Mouse (Mus musculus): ENCODE data around the gene Mcee.
A peak's percentile ranks its signal among the peaks of the same experiment; 100 is the strongest.

Gene Mcee

GRCm38 (mm10) chr7:64392122-64392818 is at the start of gene Mcee, which contains the start of gene Mphosph10:
Mcee (plus strand) TSS chr7:64392607.
Mphosph10 (minus strand) TSS chr7:64392268.
- Histone ChIP-seq H3K36me3 (ENCODE audit: insufficient read depth, low read length) (peaks cover 26% of the 10 kb centered on the region), H3K4me3 (replicated peaks; ENCODE audit: low read length) (peak within 1 kb of the TSS; percentile 95), H3K4me1 (replicated peaks; ENCODE audit: low read depth, low read length) (peaks cover 13% of the 10 kb centered on the region), H3K9me3 (ENCODE audit: low read length) (no peaks in the 10 kb centered on the region), H3K27me3 (ENCODE audit: insufficient read depth, low read length) (no peaks in the 10 kb centered on the region)
- no peak for TF ChIP-seq POU5F1 (IDR thresholded peaks at IDR 0.05; ENCODE audit: borderline replicate concordance, low read length)

GRCm38 (mm10) chr7:64347813-64348212 is 44.6 kb upstream of the Mcee start:
- Histone ChIP-seq H3K27me3 (ENCODE audit: insufficient read depth, low read length) (no peaks in the 10 kb centered on the region), H3K4me1 (replicated peaks; ENCODE audit: low read depth, low read length) (no peaks in the 10 kb centered on the region), H3K9me3 (ENCODE audit: low read length) (no peaks in the 10 kb centered on the region), H3K4me3 (replicated peaks; ENCODE audit: low read length) (no peak overlapping the region), H3K36me3 (ENCODE audit: insufficient read depth, low read length) (peaks cover 44% of the 10 kb centered on the region)
- no peak for TF ChIP-seq CTCF (conservative IDR thresholded peaks at IDR 0.05; ENCODE audit: low read length)
- TF ChIP-seq NANOG (IDR thresholded peaks at IDR 0.05; ENCODE audit: borderline replicate concordance, low read length): no peak
- no peak for TF ChIP-seq POU5F1 (IDR thresholded peaks at IDR 0.05; ENCODE audit: borderline replicate concordance, low read length)

GRCm38 (mm10) chr7:64349147-64349861 is 43.1 kb upstream of the Mcee start:
- no peak for TF ChIP-seq POU5F1 (IDR thresholded peaks at IDR 0.05; ENCODE audit: borderline replicate concordance, low read length)
- TF ChIP-seq NANOG (IDR thresholded peaks at IDR 0.05; ENCODE audit: borderline replicate concordance, low read length): no peak
- no peak for TF ChIP-seq CTCF (conservative IDR thresholded peaks at IDR 0.05; ENCODE audit: low read length)
- H3K36me3 ChIP-seq (ENCODE audit: insufficient read depth, low read length): peaks cover 57% of the 10 kb centered on the region
- H3K4me1 ChIP-seq (replicated peaks; ENCODE audit: low read depth, low read length): no peaks in the 10 kb centered on the region
- H3K9me3 ChIP-seq (ENCODE audit: low read length): no peaks in the 10 kb centered on the region
- H3K4me3 ChIP-seq (replicated peaks; ENCODE audit: low read length): no peak overlapping the region
- H3K27me3 ChIP-seq (ENCODE audit: insufficient read depth, low read length): no peaks in the 10 kb centered on the region

GRCm38 (mm10) chr7:64351087-64351486 is 41.3 kb upstream of the Mcee start:
- no peaks in the 10 kb centered on the region for H3K27me3 ChIP-seq (ENCODE audit: insufficient read depth, low read length)
- TF ChIP-seq POU5F1 (IDR thresholded peaks at IDR 0.05; ENCODE audit: borderline replicate concordance, low read length) (no peak), NANOG (IDR thresholded peaks at IDR 0.05; ENCODE audit: borderline replicate concordance, low read length) (no peak), CTCF (conservative IDR thresholded peaks at IDR 0.05; ENCODE audit: low read length) (no peak)
- H3K9me3 ChIP-seq (ENCODE audit: low read length): no peaks in the 10 kb centered on the region
- H3K4me3 ChIP-seq (replicated peaks; ENCODE audit: low read length): no peak overlapping the region
- H3K4me1 ChIP-seq (replicated peaks; ENCODE audit: low read depth, low read length): no peaks in the 10 kb centered on the region
- peaks cover 51% of the 10 kb centered on the region for H3K36me3 ChIP-seq (ENCODE audit: insufficient read depth, low read length)

- TF ChIP-seq NANOG (IDR thresholded peaks at IDR 0.05; ENCODE audit: borderline replicate concordance, low read length): no peak
- Histone ChIP-seq H3K4me3 (replicated peaks; ENCODE audit: low read length) (no peak overlapping the region), H3K4me1 (replicated peaks; ENCODE audit: low read depth, low read length) (peaks cover 7% of the 10 kb centered on the region; the same call in 1 of the 2 replicates)
Measured at GRCm38 (mm10) chr7:64354206-64354605, 38.2 kb upstream of the Mcee start.

GRCm38 (mm10) chr7:64356661-64357060 is 35.7 kb upstream of the Mcee start:
- Histone ChIP-seq H3K9me3 (ENCODE audit: low read length) (no peaks in the 10 kb centered on the region), H3K36me3 (ENCODE audit: insufficient read depth, low read length) (peaks cover 53% of the 10 kb centered on the region), H3K4me1 (replicated peaks; ENCODE audit: low read depth, low read length) (peaks cover 18% of the 10 kb centered on the region), H3K4me3 (replicated peaks; ENCODE audit: low read length) (no peak overlapping the region), H3K27me3 (ENCODE audit: insufficient read depth, low read length) (no peaks in the 10 kb centered on the region)
- TF ChIP-seq POU5F1 (IDR thresholded peaks at IDR 0.05; ENCODE audit: borderline replicate concordance, low read length) (no peak), NANOG (IDR thresholded peaks at IDR 0.05; ENCODE audit: borderline replicate concordance, low read length) (no peak)

More at GRCm38 (mm10) chr7:64354206-64354605, 38.2 kb upstream of the Mcee start:
- no peaks in the 10 kb centered on the region for H3K27me3 ChIP-seq (ENCODE audit: insufficient read depth, low read length)
- H3K36me3 ChIP-seq (ENCODE audit: insufficient read depth, low read length): peaks cover 54% of the 10 kb centered on the region
- H3K9me3 ChIP-seq (ENCODE audit: low read length): no peaks in the 10 kb centered on the region

GRCm38 (mm10) chr7:64357405-64357804 is 35.0 kb upstream of the Mcee start:
- no peak overlapping the region for H3K4me3 ChIP-seq (replicated peaks; ENCODE audit: low read length)
- no peaks in the 10 kb centered on the region for H3K27me3 ChIP-seq (ENCODE audit: insufficient read depth, low read length)
- H3K4me1 ChIP-seq (replicated peaks; ENCODE audit: low read depth, low read length): peaks cover 18% of the 10 kb centered on the region

GRCm38 (mm10) chr7:64358666-64359065 is 33.7 kb upstream of the Mcee start:
- H3K9me3 ChIP-seq (ENCODE audit: low read length): no peaks in the 10 kb centered on the region
- no peaks in the 10 kb centered on the region for H3K27me3 ChIP-seq (ENCODE audit: insufficient read depth, low read length)
- no peak overlapping the region for H3K4me3 ChIP-seq (replicated peaks; ENCODE audit: low read length)
- peaks cover 58% of the 10 kb centered on the region for H3K36me3 ChIP-seq (ENCODE audit: insufficient read depth, low read length)
- no peak for TF ChIP-seq CTCF (conservative IDR thresholded peaks at IDR 0.05; ENCODE audit: low read length)
- H3K4me1 ChIP-seq (replicated peaks; ENCODE audit: low read depth, low read length): peaks cover 18% of the 10 kb centered on the region

More at GRCm38 (mm10) chr7:64357405-64357804, 35.0 kb upstream of the Mcee start:
- Histone ChIP-seq H3K9me3 (ENCODE audit: low read length) (no peaks in the 10 kb centered on the region), H3K36me3 (ENCODE audit: insufficient read depth, low read length) (peaks cover 59% of the 10 kb centered on the region)
- TF ChIP-seq POU5F1 (IDR thresholded peaks at IDR 0.05; ENCODE audit: borderline replicate concordance, low read length) (no peak), CTCF (conservative IDR thresholded peaks at IDR 0.05; ENCODE audit: low read length) (no peak), NANOG (IDR thresholded peaks at IDR 0.05; ENCODE audit: borderline replicate concordance, low read length) (no peak)
